Mouse (Mus musculus): ENCODE data around the gene H2-DMb1. TPM values are rescaled to one million over a fixed set of nuclear protein-coding genes. Genes with fewer than 3 reads are reported as not detected.

Gene H2-DMb1
- 0.27 and 0.29 TPM in 2 replicates for polyA plus RNA-seq (2014; fragmentation: Nextera tagmentation; extraction: Ambion mirVana)

DNA sequence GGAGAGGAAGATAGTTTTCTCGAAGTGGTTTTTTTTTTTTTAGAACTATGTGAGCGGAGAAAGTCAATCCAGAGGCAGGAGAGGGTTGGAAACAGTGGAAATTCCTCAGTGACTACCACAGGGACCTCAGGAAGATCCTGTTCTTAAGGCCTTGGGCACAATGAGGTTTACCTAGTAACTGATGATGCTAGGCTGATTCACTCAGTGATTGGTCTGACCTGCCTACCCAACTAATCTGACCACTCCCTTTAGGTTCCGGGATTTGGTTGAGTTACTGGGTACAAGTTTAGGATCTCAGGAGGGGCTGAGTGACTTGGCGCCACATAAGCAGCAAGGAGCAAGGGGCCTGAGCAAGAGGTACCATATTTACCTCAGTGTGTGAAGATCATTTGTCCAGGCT lies at the start of gene H2-DMb1:
Gene H2-DMb1 (plus strand): TSS at position 150 of the 400 bp plus-strand sequence.
- Histone ChIP-seq H3K9ac (ENCODE audit: low read depth, low read length) (no peak within 1 kb of the TSS), H3K36me3 (ENCODE audit: control insufficient read depth, insufficient read depth, low read length) (no peaks in the 10 kb centered on the region), H3K27me3 (ENCODE audit: control insufficient read depth, insufficient read depth, low read length) (no peaks in the 10 kb centered on the region; the same call in 1 of the 2 replicates), H3K4me1 (ENCODE audit: control insufficient read depth, insufficient read depth, low read length) (no peaks in the 10 kb centered on the region), H3K4me3 (ENCODE audit: low read depth, low read length) (no peak within 1 kb of the TSS), H3K27ac (ENCODE audit: low read depth, low read length) (no peak within 1 kb of the TSS), H3K9me3 (replicated peaks; ENCODE audit: control insufficient read depth, low read length) (no peaks in the 10 kb centered on the region), H3K4me2 (no peak within 1 kb of the TSS)
- no peak for ATAC-seq (replicated peaks; ENCODE audit: insufficient number of reproducible peaks, low FRiP score, low TSS enrichment)
- 55% methylated on average over 4 of the region's 4 CpGs for WGBS (ENCODE audit: insufficient replicate concordance)

DNA sequence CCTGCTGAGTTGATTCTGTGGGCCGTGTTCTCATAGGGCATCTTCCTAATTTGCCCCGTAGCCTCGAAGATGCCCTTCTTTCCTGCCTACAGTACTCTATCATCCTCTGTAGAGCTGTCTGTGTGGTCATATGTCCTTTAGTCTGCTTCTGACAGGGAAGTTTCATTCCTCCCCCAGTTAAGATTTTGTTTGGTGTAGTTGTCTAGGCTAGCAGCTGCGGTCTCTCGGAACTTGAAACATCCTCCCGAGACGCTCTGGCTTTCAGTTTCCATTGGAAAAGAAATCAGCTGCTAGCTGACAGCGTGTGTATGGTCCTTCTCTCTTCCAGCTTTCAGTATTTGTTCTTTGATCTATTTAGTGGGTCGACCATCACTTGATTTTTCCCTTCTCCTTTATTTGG lies 48.1 kb upstream of the H2-DMb1 start:
- H3K27ac ChIP-seq (ENCODE audit: low read depth, low read length): no peak overlapping the region
- no peaks in the 10 kb centered on the region for H3K36me3 ChIP-seq (ENCODE audit: control insufficient read depth, insufficient read depth, low read length)
- no peak overlapping the region for H3K4me2 ChIP-seq
- no peaks in the 10 kb centered on the region for H3K27me3 ChIP-seq (ENCODE audit: control insufficient read depth, insufficient read depth, low read length)
- H3K9me3 ChIP-seq (replicated peaks; ENCODE audit: control insufficient read depth, low read length): no peaks in the 10 kb centered on the region
- ATAC-seq (replicated peaks; ENCODE audit: insufficient number of reproducible peaks, low FRiP score, low TSS enrichment): no peak
- H3K4me1 ChIP-seq (ENCODE audit: control insufficient read depth, insufficient read depth, low read length): 0 out of 2 replicates have a peak, but pooled peaks cover 3% of the 10 kb centered on the region
- H3K9ac ChIP-seq (ENCODE audit: low read depth, low read length): no peak overlapping the region
- 76% methylated on average over 9 of the region's 9 CpGs for WGBS (ENCODE audit: insufficient replicate concordance)
- no peak overlapping the region for H3K4me3 ChIP-seq (ENCODE audit: low read depth, low read length)

- WGBS (ENCODE audit: insufficient replicate concordance): 82% methylated on average over 7 of the region's 7 CpGs
- Histone ChIP-seq H3K27ac (ENCODE audit: low read depth, low read length) (no peak overlapping the region), H3K9ac (ENCODE audit: low read depth, low read length) (no peak overlapping the region), H3K36me3 (ENCODE audit: control insufficient read depth, insufficient read depth, low read length) (peaks cover 11% of the 10 kb centered on the region), H3K4me3 (ENCODE audit: low read depth, low read length) (no peak overlapping the region), H3K4me1 (ENCODE audit: control insufficient read depth, insufficient read depth, low read length) (0 out of 2 replicates have a peak, but pooled peaks cover 1% of the 10 kb centered on the region), H3K9me3 (replicated peaks; ENCODE audit: control insufficient read depth, low read length) (no peaks in the 10 kb centered on the region), H3K27me3 (ENCODE audit: control insufficient read depth, insufficient read depth, low read length) (no peaks in the 10 kb centered on the region), H3K4me2 (no peak overlapping the region)
- ATAC-seq (replicated peaks; ENCODE audit: insufficient number of reproducible peaks, low FRiP score, low TSS enrichment): no peak
These were observed 46.3 kb upstream of the H2-DMb1 start for GRCm38 (mm10) chr17:34106555-34106954.

DNA sequence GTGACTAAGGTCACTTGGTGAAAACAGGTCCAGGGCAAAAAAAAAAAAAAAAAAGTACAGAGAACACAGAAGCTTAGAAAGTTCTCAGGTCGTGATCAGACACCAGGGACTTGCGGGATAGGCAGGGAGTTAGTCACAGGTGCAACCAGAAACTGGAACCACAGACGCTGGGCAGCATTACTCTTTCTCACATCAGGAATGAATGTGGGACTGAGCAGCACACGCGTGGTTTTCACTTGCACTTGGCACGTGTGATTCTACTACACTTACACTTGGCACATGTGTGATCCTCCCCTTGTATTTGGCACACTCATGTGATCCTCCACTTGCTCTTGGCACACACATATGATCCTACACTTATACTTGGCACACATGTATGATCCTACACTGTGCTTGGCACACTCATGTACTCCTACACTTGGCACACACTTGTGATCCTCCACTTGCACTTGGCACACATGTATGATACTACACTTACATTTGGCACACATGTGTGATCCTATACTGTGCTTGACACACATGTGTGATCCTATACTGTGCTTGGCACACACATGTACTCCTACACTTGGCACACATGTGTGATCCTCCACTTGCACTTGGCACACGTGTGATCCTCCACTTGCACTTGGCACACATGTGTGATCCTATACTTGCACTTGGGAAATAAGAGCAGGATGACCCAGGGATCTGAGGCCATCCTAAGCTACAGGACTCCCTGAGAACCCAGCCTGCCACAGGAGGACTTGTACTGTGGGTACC lies 45.6 kb upstream of the H2-DMb1 start:
- H3K4me1 ChIP-seq (ENCODE audit: control insufficient read depth, insufficient read depth, low read length): no peaks in the 10 kb centered on the region
- H3K36me3 ChIP-seq (ENCODE audit: control insufficient read depth, insufficient read depth, low read length): peaks cover 18% of the 10 kb centered on the region
- H3K27ac ChIP-seq (ENCODE audit: low read depth, low read length): no peak overlapping the region
- H3K9ac ChIP-seq (ENCODE audit: low read depth, low read length): no peak overlapping the region
- H3K4me2 ChIP-seq: no peak overlapping the region
- H3K4me3 ChIP-seq (ENCODE audit: low read depth, low read length): no peak overlapping the region
- no peaks in the 10 kb centered on the region for H3K27me3 ChIP-seq (ENCODE audit: control insufficient read depth, insufficient read depth, low read length)
- 78% methylated on average over 7 of the region's 7 CpGs for WGBS (ENCODE audit: insufficient replicate concordance)
- ATAC-seq (replicated peaks; ENCODE audit: insufficient number of reproducible peaks, low FRiP score, low TSS enrichment): no peak
- H3K9me3 ChIP-seq (replicated peaks; ENCODE audit: control insufficient read depth, low read length): no peaks in the 10 kb centered on the region

DNA sequence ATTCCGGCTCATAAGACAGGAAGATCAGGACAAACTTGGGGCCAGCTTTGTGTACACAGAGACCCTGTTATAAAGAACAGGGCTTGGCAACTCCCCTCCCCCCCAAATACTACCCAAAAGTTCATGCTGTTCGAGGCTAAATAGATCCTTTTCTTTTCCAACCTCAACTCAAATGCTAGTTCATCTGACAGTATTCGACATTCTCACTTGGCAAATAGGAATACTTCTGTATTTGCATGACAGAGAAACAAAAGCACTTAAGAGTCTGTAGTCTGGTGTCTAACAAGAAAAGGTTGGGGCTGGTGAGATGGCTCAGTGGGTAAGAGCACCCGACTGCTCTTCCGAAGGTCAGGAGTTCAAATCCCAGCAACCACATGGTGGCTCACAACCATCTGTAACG lies 44.4 kb upstream of the H2-DMb1 start:
- no peaks in the 10 kb centered on the region for H3K9me3 ChIP-seq (replicated peaks; ENCODE audit: control insufficient read depth, low read length)
- no peak for ATAC-seq (replicated peaks; ENCODE audit: insufficient number of reproducible peaks, low FRiP score, low TSS enrichment)
- no peak overlapping the region for H3K4me3 ChIP-seq (ENCODE audit: low read depth, low read length)
- H3K36me3 ChIP-seq (ENCODE audit: control insufficient read depth, insufficient read depth, low read length): peaks cover 30% of the 10 kb centered on the region
- H3K4me2 ChIP-seq: no peak overlapping the region
- H3K27ac ChIP-seq (ENCODE audit: low read depth, low read length): no peak overlapping the region
- 92% methylated on average over 5 of the region's 6 CpGs for WGBS (ENCODE audit: insufficient replicate concordance)
- H3K4me1 ChIP-seq (ENCODE audit: control insufficient read depth, insufficient read depth, low read length): no peaks in the 10 kb centered on the region
- no peaks in the 10 kb centered on the region for H3K27me3 ChIP-seq (ENCODE audit: control insufficient read depth, insufficient read depth, low read length)
- no peak overlapping the region for H3K9ac ChIP-seq (ENCODE audit: low read depth, low read length)

- H3K27me3 ChIP-seq (ENCODE audit: control insufficient read depth, insufficient read depth, low read length): no peaks in the 10 kb centered on the region
- H3K4me2 ChIP-seq: no peak overlapping the region
- H3K4me1 ChIP-seq (ENCODE audit: control insufficient read depth, insufficient read depth, low read length): no peaks in the 10 kb centered on the region
- no peak overlapping the region for H3K27ac ChIP-seq (ENCODE audit: low read depth, low read length)
- 74% methylated on average over 14 of the region's 14 CpGs for WGBS (ENCODE audit: insufficient replicate concordance)
- H3K4me3 ChIP-seq (ENCODE audit: low read depth, low read length): no peak overlapping the region
- no peak overlapping the region for H3K9ac ChIP-seq (ENCODE audit: low read depth, low read length)
- H3K36me3 ChIP-seq (ENCODE audit: control insufficient read depth, insufficient read depth, low read length): peaks cover 38% of the 10 kb centered on the region
- H3K9me3 ChIP-seq (replicated peaks; ENCODE audit: control insufficient read depth, low read length): no peaks in the 10 kb centered on the region
- ATAC-seq (replicated peaks; ENCODE audit: insufficient number of reproducible peaks, low FRiP score, low TSS enrichment): no peak
These were observed 43.6 kb upstream of the H2-DMb1 start for GRCm38 (mm10) chr17:34109038-34109805.

DNA sequence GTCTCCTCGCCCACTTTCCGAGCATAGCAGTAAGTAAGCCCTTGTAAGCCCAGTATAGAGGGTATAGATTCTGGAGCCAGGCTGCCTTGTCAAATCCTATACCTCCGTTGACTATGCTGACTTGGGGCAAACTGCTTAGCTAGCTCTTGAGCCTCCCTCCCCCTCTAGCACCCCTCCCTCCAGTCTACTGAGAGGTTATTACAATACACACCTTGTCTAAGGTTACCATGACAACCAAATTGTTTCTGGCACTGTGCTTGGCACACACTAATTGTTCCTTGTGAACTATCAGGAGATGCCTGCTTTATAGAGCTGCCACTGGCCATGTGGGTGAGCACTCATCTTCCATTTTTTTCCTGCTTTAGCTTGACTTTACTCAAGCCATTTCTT lies 43.1 kb upstream of the H2-DMb1 start:
- WGBS (ENCODE audit: insufficient replicate concordance): 76% methylated on average over 3 of the region's 3 CpGs
- Histone ChIP-seq H3K36me3 (ENCODE audit: control insufficient read depth, insufficient read depth, low read length) (peaks cover 43% of the 10 kb centered on the region), H3K4me2 (no peak overlapping the region), H3K4me3 (ENCODE audit: low read depth, low read length) (no peak overlapping the region), H3K4me1 (ENCODE audit: control insufficient read depth, insufficient read depth, low read length) (0 out of 2 replicates have a peak, but pooled peaks cover 1% of the 10 kb centered on the region), H3K9me3 (replicated peaks; ENCODE audit: control insufficient read depth, low read length) (no peaks in the 10 kb centered on the region), H3K27ac (ENCODE audit: low read depth, low read length) (no peak overlapping the region), H3K9ac (ENCODE audit: low read depth, low read length) (no peak overlapping the region), H3K27me3 (ENCODE audit: control insufficient read depth, insufficient read depth, low read length) (no peaks in the 10 kb centered on the region)
- ATAC-seq (replicated peaks; ENCODE audit: insufficient number of reproducible peaks, low FRiP score, low TSS enrichment): no peak

DNA sequence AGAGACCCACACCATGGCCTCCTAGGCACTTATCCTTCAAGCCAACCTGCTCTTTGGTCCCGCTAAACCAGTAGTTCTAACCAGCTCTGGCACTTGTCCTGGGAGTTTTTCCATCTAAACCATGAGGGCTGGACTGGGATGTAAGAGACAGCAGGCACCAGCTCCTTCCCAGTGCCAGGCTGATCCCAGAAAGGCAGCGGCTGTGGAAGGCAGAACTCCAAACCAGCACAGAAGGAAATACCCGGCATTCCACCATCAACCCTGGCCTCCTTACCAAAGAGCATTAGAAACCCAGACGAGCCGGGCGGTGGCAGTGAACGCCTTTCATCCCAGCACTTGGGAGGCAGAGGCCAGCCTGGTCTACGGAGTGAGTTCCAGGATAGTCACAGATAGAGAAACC lies 42.6 kb upstream of the H2-DMb1 start:
- H3K27me3 ChIP-seq (ENCODE audit: control insufficient read depth, insufficient read depth, low read length): no peaks in the 10 kb centered on the region
- no peak overlapping the region for H3K4me3 ChIP-seq (ENCODE audit: low read depth, low read length)

More for the DNA sequence above, 42.6 kb upstream of the H2-DMb1 start:
- Histone ChIP-seq H3K4me1 (ENCODE audit: control insufficient read depth, insufficient read depth, low read length) (0 out of 2 replicates have a peak, but pooled peaks cover 5% of the 10 kb centered on the region), H3K9ac (ENCODE audit: low read depth, low read length) (no peak overlapping the region), H3K27ac (ENCODE audit: low read depth, low read length) (no peak overlapping the region), H3K4me2 (no peak overlapping the region), H3K36me3 (ENCODE audit: control insufficient read depth, insufficient read depth, low read length) (peaks cover 48% of the 10 kb centered on the region), H3K9me3 (replicated peaks; ENCODE audit: control insufficient read depth, low read length) (no peaks in the 10 kb centered on the region)
- 47% methylated on average over 8 of the region's 8 CpGs for WGBS (ENCODE audit: insufficient replicate concordance)
- ATAC-seq (replicated peaks; ENCODE audit: insufficient number of reproducible peaks, low FRiP score, low TSS enrichment): no peak
